Mouse (Mus musculus) intestine, embryonic 14.5 days (tissue): Measurements from ENCODE around the gene Glod4. TPM values are rescaled to one million over a fixed set of nuclear protein-coding genes. Genes with fewer than 3 reads are reported as not detected.
"Not testable (repeated sequence)": the region's sequence is repeated elsewhere in the genome, so short reads cannot be mapped to it uniquely, and the experiment has no call there.

Experiments used
- ATAC-seq: fragments of 200-750 bp; cut with Nextera tagmentation; replicated peaks from 2 replicates; pipeline ENCODE4 v1.8.0; 2017; ENCODE audit warnings: low read depth, moderate number of reproducible peaks, moderate TSS enrichment, moderate library complexity; ENCODE audit not compliant: low FRiP score, low TSS enrichment
- DNase-seq: peaks from one replicate; pipeline ENCODE4 v3.0.0-alpha.2; 2018; ENCODE audit warnings: low spot score
- H3K27ac ChIP-seq: fragments of 300-500 bp; sonication (generic); 2 replicates; pipeline ENCODE4 v1.5.1; 2014; ENCODE audit warnings: low read depth, mild to moderate bottlenecking, control low read depth
- H3K27me3 ChIP-seq: fragments of 300-500 bp; sonication (generic); replicated peaks from 2 replicates; pipeline ENCODE4 v1.6.1; 2014; ENCODE audit warnings: low read length, control low read depth; ENCODE audit not compliant: control insufficient read depth, insufficient read depth
- H3K36me3 ChIP-seq: fragments of 300-500 bp; sonication (generic); 2 replicates; pipeline ENCODE4 v1.6.1; 2014; ENCODE audit warnings: low read length, control low read depth; ENCODE audit not compliant: control insufficient read depth, insufficient read depth
- H3K4me1 ChIP-seq: fragments of 300-500 bp; sonication (generic); replicated peaks from 2 replicates; pipeline ENCODE4 v1.6.1; 2014; ENCODE audit warnings: low read length, control low read depth, mixed read lengths; ENCODE audit not compliant: control insufficient read depth, insufficient read depth
- H3K4me2 ChIP-seq: fragments of 300-500 bp; sonication (generic); 2 replicates; pipeline ENCODE4 v1.6.1; 2014; ENCODE audit warnings: low read length
- H3K4me3 ChIP-seq: fragments of 300-500 bp; sonication (generic); 2 replicates; pipeline ENCODE4 v1.5.1; 2014; ENCODE audit warnings: low read depth, low read length, control low read depth, mixed read lengths
- H3K9ac ChIP-seq: fragments of 300-500 bp; sonication (generic); 2 replicates; pipeline ENCODE4 v1.6.1; 2014; ENCODE audit warnings: mild to moderate bottlenecking, low read length
- H3K9me3 ChIP-seq: fragments of 300-500 bp; sonication (generic); 2 replicates; pipeline ENCODE4 v1.6.1; 2016; ENCODE audit warnings: low read length, control low read depth; ENCODE audit not compliant: control insufficient read depth
- WGBS: fragments of 180-500 bp; shearing (Covaris S2); extraction: QIAGEN DNeasy Blood & Tissue Kit; methylation state at CpG from one replicate; pipeline ENCODE4 v1.1.7; 2014; 5-methylcytosine and 5-hydroxymethylcytosine counted together
- polyA plus RNA-seq: library from polyadenylated mRNA; unstranded; fragments of >200 nt; fragmentation: Nextera tagmentation; extraction: Ambion mirVana; gene quantifications from 2 replicates; pipeline ENCODE4 v1.2.1, GENCODE M21; 2014

Glod4 gene
- polyA plus RNA-seq, 1 experiment from 2014 or later = 147 TPM

DNA sequence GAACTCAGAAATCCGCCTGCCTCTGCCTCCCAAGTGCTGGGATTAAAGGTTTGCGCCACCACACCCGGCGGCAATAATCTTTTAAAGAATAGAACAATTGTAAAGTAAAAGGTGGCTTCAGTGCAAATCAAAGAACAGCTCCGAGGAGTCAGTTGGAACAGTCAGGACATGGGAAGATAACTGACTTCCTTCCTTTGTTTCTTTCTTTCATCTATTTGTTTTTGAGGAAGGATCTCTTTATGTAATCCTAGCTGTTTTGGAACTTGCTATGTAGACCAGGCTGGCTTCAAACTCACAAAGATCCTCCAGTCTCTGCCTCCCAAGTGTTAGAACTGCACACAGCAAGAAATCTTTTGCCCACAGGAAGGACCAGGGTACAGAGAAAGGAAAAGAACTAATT lies 18.9 kb downstream of the Glod4 start:
- ATAC-seq (no peak), DNase-seq (no peak)
- Histone ChIP-seq H3K4me2 (no peak overlapping the region), H3K27ac (no peak overlapping the region), H3K4me3 (no peak overlapping the region), H3K27me3 (no peaks in the 10 kb centered on the region), H3K9me3 (no peaks in the 10 kb centered on the region), H3K36me3 (peaks cover 66% of the 10 kb centered on the region), H3K9ac (no peak overlapping the region), H3K4me1 (no peaks in the 10 kb centered on the region)
- 96% methylated on average over 5 of the region's 5 CpGs for WGBS

DNA sequence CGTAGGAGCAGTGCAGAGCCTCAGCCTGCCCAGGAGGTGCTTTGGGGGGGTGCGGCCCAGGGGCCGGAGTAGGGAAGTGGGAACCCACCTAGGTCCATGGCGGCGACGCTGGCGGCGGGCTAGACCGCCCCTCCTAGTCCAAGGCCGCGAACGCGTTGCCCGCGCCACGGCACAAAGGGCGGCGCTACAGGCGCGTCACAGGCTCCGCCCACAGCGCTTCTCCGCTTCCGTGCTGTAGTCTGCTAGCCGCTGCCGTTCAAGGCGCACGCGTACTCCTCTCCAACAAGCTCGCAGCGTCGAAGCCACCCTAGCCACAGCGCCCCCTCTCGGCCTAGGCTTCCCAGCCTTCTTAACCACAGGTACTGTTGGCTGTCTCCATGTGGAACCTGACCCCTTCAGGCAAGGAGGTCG lies 26.1 kb downstream of the Glod4 start, which contains the start of the genes Dbil5 and Gemin4:
TSS of gene Dbil5 (plus strand) at position 219 of the 411 bp plus-strand sequence.
TSS of gene Gemin4 (minus strand) at position 275 of the 411 bp plus-strand sequence.
- DNase-seq = peak; percentile 99
- WGBS = under 1% methylated on average over 35 of the region's 35 CpGs

DNA sequence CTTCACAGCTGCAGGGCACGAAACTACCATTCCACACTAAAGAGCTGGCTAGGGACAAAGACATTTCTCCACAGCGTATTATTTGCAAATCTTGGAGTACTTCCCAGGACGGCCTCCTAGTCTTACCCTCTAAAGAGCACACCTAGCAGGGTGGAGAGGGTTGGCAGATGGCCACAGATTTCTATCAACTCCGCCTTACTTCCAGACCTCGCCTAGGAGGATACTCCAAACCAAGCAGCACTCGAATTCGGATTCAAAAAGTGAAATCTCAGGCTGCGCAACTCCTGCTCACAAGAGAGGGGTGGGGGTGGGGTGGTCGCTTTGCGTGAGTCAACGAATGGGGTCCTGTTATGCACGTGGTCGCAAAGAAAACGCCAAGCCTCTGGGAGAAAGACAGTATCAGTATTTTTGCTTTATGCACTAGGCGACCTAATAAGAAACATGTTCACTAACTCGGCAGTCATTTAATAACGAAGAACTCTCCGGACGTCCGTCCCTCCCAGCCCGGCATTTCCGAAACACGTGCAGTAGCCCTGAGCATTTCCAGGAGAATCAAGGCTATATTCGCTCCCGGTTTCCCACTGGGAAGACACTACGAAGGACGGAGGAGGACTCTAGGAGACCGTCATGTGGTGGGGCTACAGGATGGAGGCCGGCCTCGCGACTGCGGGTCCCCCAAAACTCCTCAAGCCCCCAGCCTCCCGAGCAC lies 26.7 kb downstream of the Glod4 start:
- H3K9ac ChIP-seq = peak overlapping the region; percentile 97
- WGBS = 3% methylated on average over 33 of the region's 33 CpGs
- H3K4me1 ChIP-seq = peaks cover 15% of the 10 kb centered on the region
- H3K4me3 ChIP-seq = peak overlapping the region; percentile 90
- DNase-seq (no peak), ATAC-seq (peak; percentile 17)
- H3K4me2 ChIP-seq = peak overlapping the region; percentile 71
- no peaks in the 10 kb centered on the region for H3K9me3 ChIP-seq
- peaks cover 44% of the 10 kb centered on the region for H3K36me3 ChIP-seq
- H3K27ac ChIP-seq = peak overlapping the region; percentile 92
- H3K27me3 ChIP-seq = no peaks in the 10 kb centered on the region

More for the DNA sequence above, 26.1 kb downstream of the Glod4 start, which contains the start of the genes Dbil5 and Gemin4:
- Histone ChIP-seq H3K9me3 (no peaks in the 10 kb centered on the region), H3K4me1 (peaks cover 15% of the 10 kb centered on the region), H3K27me3 (no peaks in the 10 kb centered on the region), H3K4me2 (peak within 1 kb of the TSS; percentile 71), H3K4me3 (peak within 1 kb of the TSS; percentile 90), H3K27ac (peak within 1 kb of the TSS; percentile 92), H3K9ac (peak within 1 kb of the TSS; percentile 97), H3K36me3 (peaks cover 43% of the 10 kb centered on the region)
- peak; percentile 97 for ATAC-seq

DNA sequence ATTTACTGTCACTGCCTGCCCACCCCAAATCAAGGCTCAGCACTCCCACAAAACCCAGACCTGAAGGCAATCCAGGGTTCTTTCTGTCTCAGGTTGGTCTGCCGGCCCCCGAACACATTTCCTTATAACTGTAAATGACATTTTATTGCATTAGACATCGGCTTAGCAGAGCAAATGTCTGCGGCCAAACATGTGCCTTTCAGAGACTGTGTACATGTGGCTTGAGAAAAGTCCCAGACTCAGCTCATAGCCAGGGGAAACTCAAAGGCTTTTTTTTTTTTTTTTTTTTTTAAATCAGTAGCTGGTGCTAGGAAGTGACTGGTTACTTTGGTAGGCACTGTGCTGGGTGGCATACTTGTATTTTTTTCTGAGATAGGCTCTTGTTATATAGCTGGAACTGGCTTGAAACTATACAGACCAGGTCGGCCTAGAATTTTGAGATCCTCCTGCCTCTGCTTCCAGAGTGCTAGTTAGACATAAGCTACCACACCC lies 27.4 kb downstream of the Glod4 start:
- Histone ChIP-seq H3K4me1 (peaks cover 15% of the 10 kb centered on the region), H3K27ac (0 out of 2 replicates have a peak overlapping the region, but pooled peaks have one; percentile 92), H3K9ac (no peak overlapping the region; the same call in 1 of the 2 replicates), H3K36me3 (peaks cover 39% of the 10 kb centered on the region), H3K9me3 (no peaks in the 10 kb centered on the region), H3K4me2 (peak overlapping the region; percentile 71), H3K4me3 (peak overlapping the region; percentile 90; the same call in 1 of the 2 replicates), H3K27me3 (no peaks in the 10 kb centered on the region)
- 89% methylated on average over 5 of the region's 5 CpGs for WGBS
- ATAC-seq (no peak), DNase-seq (no peak)

DNA sequence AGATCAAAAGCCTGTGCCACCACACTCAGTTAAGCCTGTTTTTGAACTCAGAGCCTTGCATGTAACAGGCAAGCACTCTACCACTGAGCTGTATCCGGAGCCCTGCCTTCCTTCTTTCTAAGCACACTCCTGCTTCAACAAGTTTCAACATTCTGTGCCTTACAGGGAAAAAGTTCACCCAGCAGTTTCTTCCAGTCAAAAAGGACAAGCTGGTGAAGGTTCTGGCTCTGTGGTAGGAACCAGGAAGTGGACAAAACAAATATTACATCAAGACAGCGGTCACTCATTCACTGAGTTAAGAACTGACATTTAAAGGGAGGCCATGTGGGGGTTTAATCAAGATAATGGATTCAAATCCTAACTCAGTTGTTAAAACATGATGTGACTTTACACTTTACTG lies 28.5 kb downstream of the Glod4 start:
- DNase-seq = no peak
- Histone ChIP-seq H3K9me3 (no peaks in the 10 kb centered on the region), H3K27ac (no peak overlapping the region), H3K9ac (no peak overlapping the region), H3K4me3 (no peak overlapping the region), H3K4me2 (no peak overlapping the region), H3K27me3 (no peaks in the 10 kb centered on the region), H3K36me3 (peaks cover 41% of the 10 kb centered on the region), H3K4me1 (peaks cover 15% of the 10 kb centered on the region)
- ATAC-seq = no peak
- 88% methylated on average over 2 of the region's 2 CpGs for WGBS

DNA sequence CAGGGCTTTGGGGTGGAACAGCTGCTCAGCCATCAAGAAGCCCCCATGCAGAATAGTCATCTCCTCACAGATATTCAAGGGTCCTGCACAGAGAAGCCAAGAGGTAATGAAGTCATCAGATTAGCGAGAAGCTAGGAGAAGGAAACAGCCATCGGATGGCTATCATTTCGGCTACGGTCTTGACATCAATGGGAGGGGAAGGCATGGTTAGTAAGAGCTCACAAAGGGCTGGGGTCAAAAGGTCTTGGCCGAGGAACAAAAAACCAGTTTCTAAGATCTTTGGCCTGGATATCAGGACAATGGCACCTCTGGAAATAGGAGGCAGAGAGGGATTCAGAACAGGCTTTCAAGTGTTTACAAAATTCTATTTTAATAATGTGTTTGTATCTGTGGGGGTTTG lies 29.7 kb downstream of the Glod4 start:
- DNase-seq = no peak
- H3K9me3 ChIP-seq = no peaks in the 10 kb centered on the region
- H3K27me3 ChIP-seq = no peaks in the 10 kb centered on the region
- peaks cover 15% of the 10 kb centered on the region for H3K4me1 ChIP-seq
- ATAC-seq = no peak
- peaks cover 45% of the 10 kb centered on the region for H3K36me3 ChIP-seq
- no peak overlapping the region for H3K4me3 ChIP-seq
- no peak overlapping the region for H3K27ac ChIP-seq
- 83% methylated on average over 5 of the region's 5 CpGs for WGBS
- no peak overlapping the region for H3K4me2 ChIP-seq
- no peak overlapping the region for H3K9ac ChIP-seq

DNA sequence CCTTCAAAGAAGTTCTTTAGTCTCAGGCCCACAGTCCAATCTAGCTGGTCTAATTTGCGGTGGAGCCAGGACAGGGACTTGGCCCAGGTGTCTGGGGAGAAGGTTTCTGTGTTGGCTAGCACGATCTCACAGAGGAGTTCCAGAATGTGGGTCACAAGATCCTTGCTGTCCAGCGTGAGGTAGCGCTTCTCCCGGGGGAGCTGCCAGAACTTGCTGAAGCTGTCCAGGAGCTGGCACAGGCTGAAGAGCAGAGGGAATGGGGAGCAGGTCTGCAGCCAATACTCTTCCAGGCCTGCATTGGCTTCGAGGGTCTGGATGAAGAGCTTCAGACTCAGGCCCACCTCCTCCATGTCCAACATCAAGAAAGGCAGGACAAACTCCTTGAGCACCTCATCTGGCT lies 31.9 kb downstream of the Glod4 start:
- not testable (repeated sequence) for H3K4me2 ChIP-seq, H3K27ac ChIP-seq, H3K9ac ChIP-seq, DNase-seq, H3K27me3 ChIP-seq, H3K9me3 ChIP-seq, ATAC-seq, H3K4me1 ChIP-seq, H3K4me3 ChIP-seq
- 100% methylated on average over 2 of the region's 6 CpGs for WGBS
- H3K36me3 ChIP-seq = peaks cover 67% of the 10 kb centered on the region

DNA sequence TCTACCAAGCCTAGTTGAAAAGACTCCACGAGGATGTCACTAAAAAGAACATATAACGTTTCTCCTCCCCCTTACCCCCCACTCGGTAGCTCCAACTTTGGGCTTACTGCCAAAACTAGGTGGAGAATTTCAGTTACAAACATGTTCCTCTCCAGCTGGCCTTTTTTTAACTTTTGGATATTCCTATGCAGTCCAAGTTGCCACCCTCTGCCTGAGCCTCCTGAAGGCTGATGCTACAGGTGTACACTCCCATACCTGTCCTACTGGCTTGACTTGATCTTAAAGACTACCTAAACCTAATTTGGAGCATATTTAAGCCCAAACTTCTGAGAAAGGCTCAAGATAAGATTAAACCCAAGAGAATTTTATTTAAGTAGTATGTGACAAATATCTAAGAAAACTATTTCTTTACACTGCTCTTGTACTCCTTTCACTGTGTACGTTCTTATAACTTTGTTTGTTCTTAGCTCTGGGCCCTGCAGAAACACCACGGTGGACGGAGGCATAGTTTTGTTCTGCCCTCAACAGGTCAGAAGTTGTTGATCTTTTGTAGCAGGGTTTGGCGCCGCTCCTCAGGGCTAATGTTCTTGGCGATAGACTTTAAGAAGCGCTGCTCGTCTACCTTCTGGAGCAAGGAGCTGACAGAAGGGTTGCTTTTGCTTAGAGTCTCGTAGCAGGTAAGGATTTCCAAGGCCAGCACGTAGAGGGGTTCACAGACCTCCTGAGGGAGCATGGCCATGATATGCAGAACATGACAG lies 33.1 kb downstream of the Glod4 start:
- DNase-seq = no peak
- H3K4me1 ChIP-seq = no peaks in the 10 kb centered on the region
- H3K36me3 ChIP-seq = peaks cover 78% of the 10 kb centered on the region
- H3K27me3 ChIP-seq = no peaks in the 10 kb centered on the region
- H3K9me3 ChIP-seq = no peaks in the 10 kb centered on the region
- H3K27ac ChIP-seq = no peak overlapping the region
- ATAC-seq = no peak
- 74% methylated on average over 13 of the region's 13 CpGs for WGBS
- no peak overlapping the region for H3K4me3 ChIP-seq
- no peak overlapping the region for H3K4me2 ChIP-seq
- H3K9ac ChIP-seq = no peak overlapping the region
